Mouse (Mus musculus): Measurements from ENCODE around the gene Atg16l2.

DNA sequence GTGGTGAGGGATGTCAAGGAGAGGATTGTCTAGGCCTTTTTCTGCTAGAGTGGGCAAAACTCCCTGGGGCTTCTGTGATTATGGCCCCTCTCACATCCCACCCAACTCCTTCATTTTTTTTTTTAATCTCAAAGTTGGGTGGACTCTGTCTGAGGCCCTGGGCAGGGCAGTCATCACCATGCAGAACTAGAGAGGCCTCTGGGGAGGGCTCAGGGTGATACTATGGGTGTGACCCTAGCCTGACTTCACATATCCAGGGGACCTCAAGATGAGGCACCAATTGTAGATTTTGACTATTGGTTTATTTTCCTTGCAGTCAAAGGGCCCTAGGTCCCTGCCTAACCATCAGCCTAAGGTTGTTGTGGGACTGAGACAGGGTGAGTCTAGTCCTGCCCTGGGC lies 13.6 kb upstream of the Atg16l2 start:
- TF ChIP-seq POLR2A (IDR thresholded peaks at IDR 0.05; ENCODE audit: borderline replicate concordance, extremely low read depth, low read depth, low read length) (no peak), CTCF (IDR thresholded peaks at IDR 0.05; ENCODE audit: insufficient read depth, low read length) (no peak)

Data from lung, adult 2 months (tissue).